Mouse (Mus musculus): ENCODE data around the gene Rsl1d1.

DNA sequence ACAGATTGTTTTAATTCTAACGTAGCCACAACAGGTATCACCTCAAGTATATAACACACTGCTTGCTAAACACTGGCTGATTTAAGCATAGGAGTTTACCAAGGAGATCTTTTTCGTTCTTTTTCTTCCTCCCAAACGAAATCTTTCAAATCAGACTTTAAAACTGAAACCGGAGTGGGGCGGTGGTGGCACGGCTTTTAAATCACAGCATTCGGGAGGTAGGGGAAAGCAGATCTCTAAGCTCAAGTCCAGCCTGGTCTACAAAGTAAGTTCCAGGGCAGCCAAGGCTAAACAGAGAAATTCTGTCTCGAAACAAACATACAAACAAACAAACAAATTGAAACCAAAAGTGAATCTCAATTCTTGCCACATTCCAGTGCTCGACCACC, 28.0 kb downstream of the Rsl1d1 start:
- TF ChIP-seq CTCF (IDR thresholded peaks at IDR 0.05; ENCODE audit: low read depth) (no peak), EP300 (optimal IDR thresholded peaks at IDR 0.05) (no peak)

All from stomach, postnatal 0 days (tissue).